Mouse (Mus musculus) liver, embryonic 13.5 days (tissue): ENCODE results near the gene Acad12. TPM values are rescaled to one million over a fixed set of nuclear protein-coding genes. Genes with fewer than 3 reads are reported as not detected.
"Not testable (repeated sequence)": the region's sequence is repeated elsewhere in the genome, so short reads cannot be mapped to it uniquely, and the experiment has no call there.

Source experiments
- ATAC-seq: fragments of 200-750 bp; cut with Nextera tagmentation; 2 replicates; pipeline ENCODE4 v1.8.0; 2017; ENCODE audit warnings: low read depth, mild to moderate bottlenecking, moderate number of reproducible peaks, moderate library complexity
- DNase-seq: peaks from one replicate; pipeline ENCODE4 v3.0.0; 2022
- H3K27ac ChIP-seq: fragments of 300-500 bp; sonication (generic); 2 replicates; pipeline ENCODE4 v1.5.1; 2015; ENCODE audit warnings: moderate library complexity, mild to moderate bottlenecking, inconsistent platforms
- H3K27me3 ChIP-seq: fragments of 300-500 bp; sonication (generic); 2 replicates; pipeline ENCODE4 v1.6.1; 2015; ENCODE audit warnings: mild to moderate bottlenecking, inconsistent platforms
- H3K36me3 ChIP-seq: fragments of 300-500 bp; sonication (generic); 2 replicates; pipeline ENCODE4 v1.6.1; 2015; ENCODE audit warnings: mild to moderate bottlenecking, inconsistent platforms
- H3K4me1 ChIP-seq: fragments of 300-500 bp; sonication (generic); replicated peaks from 2 replicates; pipeline ENCODE4 v1.6.1; 2015; ENCODE audit warnings: inconsistent platforms
- H3K4me2 ChIP-seq: fragments of 300-500 bp; sonication (generic); 2 replicates; pipeline ENCODE4 v1.6.1; 2015; ENCODE audit warnings: inconsistent platforms, mild to moderate bottlenecking, moderate library complexity
- H3K4me3 ChIP-seq: fragments of 300-500 bp; sonication (generic); replicated peaks from 2 replicates; pipeline ENCODE4 v1.5.1; 2015; ENCODE audit warnings: mild to moderate bottlenecking, inconsistent platforms
- H3K9ac ChIP-seq: fragments of 300-500 bp; sonication (generic); 2 replicates; pipeline ENCODE4 v1.6.1; 2015; ENCODE audit warnings: mild to moderate bottlenecking, inconsistent platforms
- H3K9me3 ChIP-seq: fragments of 300-500 bp; sonication (generic); replicated peaks from 2 replicates; pipeline ENCODE4 v1.6.1; 2016; ENCODE audit warnings: inconsistent platforms
- WGBS: fragments of 180-500 bp; shearing (Covaris S2); methylation state at CpG from one replicate; pipeline ENCODE4 v1.1.7; 2015; ENCODE audit not compliant: insufficient replicate concordance; 5-methylcytosine and 5-hydroxymethylcytosine counted together
- polyA plus RNA-seq: library from polyadenylated mRNA; unstranded; fragments of >200 nt; fragmentation: Nextera tagmentation; extraction: Ambion mirVana; gene quantifications from 2 replicates; pipeline ENCODE4 v1.2.1, GENCODE M21; 2015

Gene Acad12
- 1.4 TPM in 2 replicates for polyA plus RNA-seq

DNA sequence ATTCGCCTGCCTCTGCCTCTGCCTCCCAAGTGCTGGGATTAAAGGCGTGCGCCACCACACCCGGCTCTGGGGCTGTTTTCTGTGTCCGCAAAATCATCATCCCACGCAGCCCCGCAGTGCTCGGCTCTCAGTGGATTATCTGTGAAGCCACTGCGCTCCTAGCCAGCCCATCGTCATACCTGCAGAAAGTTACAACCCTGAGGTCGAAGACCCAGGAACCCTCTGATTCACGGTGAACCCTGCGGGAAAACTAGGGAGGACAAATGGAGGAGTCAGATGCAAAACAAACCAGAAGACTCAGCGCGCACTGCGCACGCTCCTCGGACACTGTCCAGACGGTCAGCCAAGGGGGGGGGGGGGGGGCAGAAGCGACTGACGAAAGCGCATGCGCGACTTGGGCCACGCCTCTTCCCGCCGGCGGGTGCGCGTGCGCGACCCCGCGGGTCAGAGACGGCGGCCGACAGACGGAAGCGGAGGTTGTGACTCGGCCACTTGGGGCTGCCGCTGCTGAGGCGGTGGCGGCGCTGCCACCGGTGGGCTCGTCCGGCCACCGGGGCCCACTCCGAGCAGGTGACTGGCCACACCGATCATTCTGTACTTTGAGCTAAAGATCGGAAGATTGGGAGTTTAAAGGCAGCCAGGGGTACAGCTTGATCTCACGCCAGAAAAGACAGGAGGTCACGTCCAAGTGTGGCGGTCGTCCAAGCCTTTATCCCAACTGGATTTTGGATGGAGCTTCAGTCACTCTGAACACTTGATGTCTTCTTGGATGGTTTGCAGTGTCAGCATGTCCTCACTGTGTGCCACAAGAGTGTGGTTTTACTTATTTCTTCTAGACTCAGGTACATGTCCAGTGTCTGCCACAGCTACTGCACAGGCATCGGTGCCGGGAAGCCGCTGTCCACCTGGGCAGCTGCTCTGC is at the start of gene Acad12:
Acad12 (minus strand) TSS at position 347 of the 922 bp plus-strand sequence.
- H3K4me2 ChIP-seq: peak within 1 kb of the TSS; percentile 85

DNA sequence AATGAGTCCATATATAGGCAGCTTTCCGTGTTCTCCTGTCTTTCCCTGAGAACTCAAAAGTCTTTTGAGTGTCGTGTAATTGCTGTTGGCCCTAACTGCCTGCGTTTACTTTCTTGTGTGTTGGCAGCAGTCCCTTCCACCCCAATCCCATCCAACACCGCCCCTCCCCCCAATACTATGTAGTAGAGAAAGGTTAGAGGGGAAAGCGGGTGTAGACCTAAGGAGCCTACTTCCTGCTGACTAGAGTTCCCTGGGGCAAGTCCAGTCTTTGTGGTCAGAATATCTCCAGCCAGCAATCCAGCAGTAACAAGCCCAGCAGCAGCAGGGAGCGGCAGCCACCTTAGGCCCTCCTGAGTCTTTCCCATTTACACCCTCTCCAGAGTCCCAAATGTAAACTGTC is 49.7 kb upstream of the Acad12 start:
- Histone ChIP-seq H3K9me3 (no peaks in the 10 kb centered on the region), H3K9ac (no peak overlapping the region), H3K4me1 (peaks cover 4% of the 10 kb centered on the region; the same call in 1 of the 2 replicates), H3K4me2 (no peak overlapping the region), H3K4me3 (no peak overlapping the region), H3K36me3 (peaks cover 84% of the 10 kb centered on the region), H3K27ac (no peak overlapping the region), H3K27me3 (no peaks in the 10 kb centered on the region)
- WGBS: 72% methylated on average over 6 of the region's 6 CpGs
- ATAC-seq: no peak
- no peak for DNase-seq

More for the DNA sequence above, at the start of gene Acad12:
- H3K4me3 ChIP-seq: peak within 1 kb of the TSS; percentile 79
- H3K27me3 ChIP-seq: no peaks in the 10 kb centered on the region
- DNase-seq: peak; percentile 77
- H3K36me3 ChIP-seq: no peaks in the 10 kb centered on the region
- peak within 1 kb of the TSS; percentile 85 for H3K9ac ChIP-seq
- peaks cover 17% of the 10 kb centered on the region for H3K4me1 ChIP-seq
- peak within 1 kb of the TSS; percentile 71 for H3K27ac ChIP-seq
- ATAC-seq: peak; percentile 83
- WGBS: under 1% methylated on average over 56 of the region's 58 CpGs
- no peaks in the 10 kb centered on the region for H3K9me3 ChIP-seq

DNA sequence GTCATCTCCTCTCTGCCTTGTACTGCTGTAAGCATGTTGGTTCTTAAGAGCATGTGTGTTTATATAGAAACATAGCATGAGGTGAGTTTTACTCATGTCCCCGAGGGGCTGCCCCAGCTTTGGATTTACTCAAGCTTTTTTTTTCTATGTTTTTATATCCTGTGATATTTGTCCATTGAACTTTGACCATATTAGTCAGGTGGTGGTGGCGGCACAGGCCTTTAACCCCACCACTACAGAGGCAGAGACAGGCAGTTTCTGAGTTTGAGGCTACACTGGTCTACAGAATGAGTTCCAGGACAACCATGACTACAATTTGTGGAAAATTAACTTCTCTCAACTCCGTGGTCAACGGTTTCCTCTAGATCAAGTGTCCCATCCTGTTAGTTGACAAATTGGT is 48.3 kb upstream of the Acad12 start:
- H3K9ac ChIP-seq: no peak overlapping the region
- no peak overlapping the region for H3K27ac ChIP-seq
- peaks cover 85% of the 10 kb centered on the region for H3K36me3 ChIP-seq
- ATAC-seq (no peak), DNase-seq (no peak)
- no peaks in the 10 kb centered on the region for H3K9me3 ChIP-seq
- no peak overlapping the region for H3K4me3 ChIP-seq
- WGBS: 62% methylated on average over 4 of the region's 4 CpGs
- no peaks in the 10 kb centered on the region for H3K27me3 ChIP-seq
- no peak overlapping the region for H3K4me2 ChIP-seq
- peaks cover 16% of the 10 kb centered on the region for H3K4me1 ChIP-seq

DNA sequence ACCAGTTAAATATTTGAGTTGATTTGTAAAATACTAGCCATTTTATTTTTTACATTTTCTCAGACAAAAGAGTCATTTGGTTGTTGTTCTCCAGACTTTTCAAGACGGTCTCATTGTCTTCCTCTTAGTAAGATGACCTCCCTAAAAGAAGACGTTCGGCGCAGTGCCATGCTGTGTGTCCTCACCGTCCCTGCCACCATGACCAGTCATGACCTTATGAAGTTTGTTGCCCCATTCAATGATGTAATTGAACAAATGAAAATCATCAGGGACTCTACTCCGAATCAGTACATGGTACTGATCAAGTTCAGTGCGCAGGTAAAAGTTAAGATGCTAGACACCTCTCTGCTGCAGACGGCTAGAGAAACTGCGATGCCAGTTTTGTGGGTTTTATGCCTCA is 46.2 kb upstream of the Acad12 start:
- 91% methylated on average over 9 of the region's 9 CpGs for WGBS
- DNase-seq (no peak), ATAC-seq (no peak)
- H3K4me2 ChIP-seq: no peak overlapping the region
- peaks cover 29% of the 10 kb centered on the region for H3K4me1 ChIP-seq
- H3K9me3 ChIP-seq: no peaks in the 10 kb centered on the region
- no peaks in the 10 kb centered on the region for H3K27me3 ChIP-seq
- peaks cover 69% of the 10 kb centered on the region for H3K36me3 ChIP-seq
- no peak overlapping the region for H3K9ac ChIP-seq
- no peak overlapping the region for H3K27ac ChIP-seq
- H3K4me3 ChIP-seq: no peak overlapping the region

DNA sequence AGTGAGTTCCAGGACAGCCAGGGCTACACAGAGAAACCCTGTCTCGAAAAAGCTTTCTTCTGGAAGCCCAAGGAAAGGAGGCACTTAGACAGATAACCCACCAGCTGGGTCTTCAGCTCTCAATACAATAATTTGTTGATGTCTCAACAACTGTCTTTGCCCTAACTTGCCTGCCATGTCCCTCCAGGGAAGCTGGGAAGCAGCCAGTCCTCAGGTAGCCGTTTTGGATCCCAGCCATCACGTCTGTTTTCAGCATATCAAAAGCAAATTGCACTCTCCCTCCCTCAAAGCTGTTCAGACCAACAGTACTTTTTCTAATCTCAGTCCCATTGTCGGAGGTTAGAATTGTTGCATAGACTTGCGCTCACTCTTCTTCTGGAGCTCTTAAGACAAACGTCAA is 45.3 kb upstream of the Acad12 start:
- ATAC-seq (no peak), DNase-seq (no peak)
- Histone ChIP-seq H3K9me3 (no peaks in the 10 kb centered on the region), H3K4me3 (no peak overlapping the region), H3K27ac (no peak overlapping the region), H3K4me2 (no peak overlapping the region), H3K27me3 (no peaks in the 10 kb centered on the region), H3K36me3 (peaks cover 65% of the 10 kb centered on the region), H3K9ac (no peak overlapping the region), H3K4me1 (peaks cover 35% of the 10 kb centered on the region)
- WGBS: 77% methylated on average over 6 of the region's 6 CpGs

DNA sequence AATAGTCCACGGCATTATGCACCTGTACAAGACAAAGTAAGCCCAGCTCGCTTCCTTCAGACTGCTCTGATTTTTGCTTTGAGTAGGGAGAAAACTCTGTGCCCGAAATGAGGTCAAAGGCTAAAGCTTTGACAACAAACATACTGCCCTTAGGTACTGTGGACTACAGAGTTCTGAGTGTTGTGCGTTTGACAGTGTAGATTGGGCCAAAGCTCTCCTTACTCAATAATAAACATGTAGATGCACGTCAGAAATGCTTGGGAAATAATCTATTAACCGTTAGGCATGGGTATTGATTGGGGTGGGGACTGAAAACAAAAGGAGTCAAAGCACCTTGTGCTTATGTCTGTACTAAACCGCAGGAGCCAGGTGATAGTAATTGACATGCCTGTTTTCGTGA is 44.7 kb upstream of the Acad12 start:
- no peak for ATAC-seq
- 81% methylated on average over 8 of the region's 8 CpGs for WGBS
- peaks cover 59% of the 10 kb centered on the region for H3K36me3 ChIP-seq

DNA sequence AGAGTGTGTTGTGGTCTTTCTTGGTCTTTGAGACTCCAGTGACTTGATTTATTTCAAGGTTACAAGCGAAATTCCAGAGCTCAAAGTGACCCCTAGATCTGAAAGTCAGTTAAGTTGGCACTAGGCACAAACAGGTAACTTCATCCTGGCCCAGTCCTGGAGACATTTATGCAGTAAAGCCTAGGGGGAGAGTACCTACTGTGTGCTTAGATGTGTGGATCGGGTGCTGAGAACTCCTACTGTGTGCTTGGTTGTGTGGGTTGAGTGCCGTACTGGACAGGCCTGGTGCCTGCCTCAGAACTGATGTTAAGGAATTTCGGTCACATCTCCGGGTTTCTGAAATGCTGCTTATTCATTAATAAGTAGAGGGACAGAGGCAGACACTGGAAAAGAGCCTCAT is 42.8 kb upstream of the Acad12 start:
- Histone ChIP-seq H3K9ac (peak overlapping the region; percentile 99), H3K27ac (no peak overlapping the region), H3K36me3 (peaks cover 43% of the 10 kb centered on the region), H3K4me1 (peaks cover 36% of the 10 kb centered on the region), H3K9me3 (no peaks in the 10 kb centered on the region), H3K4me3 (peak overlapping the region; percentile 98), H3K27me3 (no peaks in the 10 kb centered on the region), H3K4me2 (peak overlapping the region; percentile 82)
- ATAC-seq (no peak), DNase-seq (no peak)
- 85% methylated on average over 5 of the region's 5 CpGs for WGBS

More for the DNA sequence above, 44.7 kb upstream of the Acad12 start:
- Histone ChIP-seq H3K27me3 (no peaks in the 10 kb centered on the region), H3K27ac (no peak overlapping the region), H3K9ac (no peak overlapping the region), H3K4me1 (peaks cover 38% of the 10 kb centered on the region), H3K4me2 (no peak overlapping the region), H3K9me3 (no peaks in the 10 kb centered on the region), H3K4me3 (no peak overlapping the region)
- no peak for DNase-seq

DNA sequence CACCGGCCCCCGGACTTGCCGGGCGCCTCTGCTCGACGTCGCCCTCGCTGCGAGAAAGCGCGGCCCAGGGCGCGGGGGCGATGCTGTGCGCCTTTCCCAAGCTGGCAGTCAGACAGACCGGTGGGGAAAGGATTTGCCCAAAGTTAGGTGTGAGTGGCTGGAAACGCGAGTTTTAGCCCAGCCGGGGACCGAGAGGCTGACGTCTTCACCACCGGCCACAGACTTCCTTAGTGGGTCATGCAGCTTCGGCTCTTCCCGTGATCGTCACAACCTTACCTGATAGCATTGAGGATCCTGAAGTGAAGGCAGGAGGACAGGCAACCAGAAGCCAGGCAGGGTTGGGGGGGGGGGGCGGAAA is 42.1 kb upstream of the Acad12 start:
- DNase-seq (no peak), ATAC-seq (peak; percentile 48)
- Histone ChIP-seq H3K4me1 (peaks cover 36% of the 10 kb centered on the region), H3K27ac (peak overlapping the region; percentile 84), H3K9ac (peak overlapping the region; percentile 99), H3K4me2 (peak overlapping the region; percentile 82), H3K27me3 (no peaks in the 10 kb centered on the region), H3K9me3 (no peaks in the 10 kb centered on the region), H3K4me3 (peak overlapping the region; percentile 98), H3K36me3 (peaks cover 37% of the 10 kb centered on the region)
- 0% methylated on average over 25 of the region's 26 CpGs for WGBS

DNA sequence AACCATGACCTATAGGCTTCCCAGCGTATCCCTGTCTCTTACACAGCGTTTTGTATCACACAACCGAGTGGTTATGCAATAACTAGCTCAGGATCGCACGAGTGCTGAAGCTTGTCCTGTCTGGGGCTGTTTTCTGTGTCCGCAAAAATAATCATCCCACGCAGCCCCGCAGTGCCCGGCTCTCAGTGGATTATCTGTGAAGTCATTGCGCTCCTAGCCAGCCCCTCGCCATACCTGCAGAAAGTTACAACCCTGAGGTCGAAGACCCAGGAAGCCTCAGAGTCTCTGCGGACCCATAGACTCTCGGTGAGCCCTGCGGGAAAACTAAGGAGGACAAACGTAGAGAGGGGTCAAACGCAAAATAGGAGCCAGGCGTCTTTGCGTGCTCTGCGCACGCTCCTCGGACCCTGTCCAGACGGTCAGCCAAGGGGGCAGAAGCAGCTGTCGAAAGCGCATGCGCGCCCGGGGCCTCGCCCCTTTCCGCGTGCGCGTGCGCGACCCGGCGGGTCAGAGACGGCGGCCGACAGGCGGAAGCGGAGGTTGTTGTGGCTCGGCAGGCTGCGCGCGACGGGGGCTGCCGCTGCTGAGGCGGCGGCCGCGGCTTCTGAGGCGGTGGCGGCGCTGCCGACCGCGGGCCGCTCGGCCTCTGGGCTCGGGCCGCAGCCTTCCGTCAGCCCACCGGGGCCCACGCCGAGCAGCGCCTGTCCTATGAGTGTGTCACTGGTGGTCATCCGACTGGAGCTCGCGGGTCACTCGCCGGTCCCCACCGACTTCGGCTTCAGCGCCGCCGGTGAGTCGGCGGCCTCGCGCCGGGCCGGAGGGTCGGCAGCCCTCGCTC is 41.5 kb upstream of the Acad12 start, which contains the start of the genes Acad10 and Brap:
Acad10 (minus strand) TSS at position 456 of the 838 bp plus-strand sequence.
Brap (plus strand) TSS at position 505 of the 838 bp plus-strand sequence.
- H3K4me2 ChIP-seq: peak within 1 kb of the TSS; percentile 82
- peak; percentile 85 for ATAC-seq
- no peaks in the 10 kb centered on the region for H3K9me3 ChIP-seq
- no peaks in the 10 kb centered on the region for H3K27me3 ChIP-seq
- peak within 1 kb of the TSS; percentile 99 for H3K9ac ChIP-seq
- peak; percentile 91 for DNase-seq
- peaks cover 36% of the 10 kb centered on the region for H3K4me1 ChIP-seq
- peak within 1 kb of the TSS; percentile 98 for H3K4me3 ChIP-seq
- under 1% methylated on average over 83 of the region's 85 CpGs for WGBS
- peak within 1 kb of the TSS; percentile 84 for H3K27ac ChIP-seq
- peaks cover 34% of the 10 kb centered on the region for H3K36me3 ChIP-seq

DNA sequence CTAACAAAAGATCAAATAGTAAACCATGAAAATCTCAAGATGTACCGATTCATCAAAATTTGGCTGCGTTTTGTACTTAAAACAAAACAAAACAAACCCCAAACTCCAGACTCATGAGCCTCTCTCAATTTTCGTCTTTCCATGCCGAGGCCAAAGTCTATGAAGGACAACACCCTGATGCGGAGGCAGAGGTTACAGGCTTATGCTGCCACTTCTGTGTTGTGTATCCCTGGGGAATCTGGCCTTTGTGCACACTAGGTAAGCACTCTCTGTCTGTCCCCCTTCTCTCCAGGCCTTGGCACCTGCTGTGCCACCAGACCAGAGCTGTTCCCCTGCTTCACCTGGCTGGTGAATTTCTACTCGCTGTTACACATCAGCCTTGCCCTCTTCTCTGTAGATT is 38.9 kb upstream of the Acad12 start:
- not testable (repeated sequence) for H3K36me3 ChIP-seq, H3K4me2 ChIP-seq, ATAC-seq, H3K9ac ChIP-seq, H3K27me3 ChIP-seq, DNase-seq, H3K4me3 ChIP-seq, H3K27ac ChIP-seq, H3K9me3 ChIP-seq
- peaks cover 28% of the 10 kb centered on the region for H3K4me1 ChIP-seq
- WGBS: 75% methylated on average over 6 of the region's 6 CpGs

DNA sequence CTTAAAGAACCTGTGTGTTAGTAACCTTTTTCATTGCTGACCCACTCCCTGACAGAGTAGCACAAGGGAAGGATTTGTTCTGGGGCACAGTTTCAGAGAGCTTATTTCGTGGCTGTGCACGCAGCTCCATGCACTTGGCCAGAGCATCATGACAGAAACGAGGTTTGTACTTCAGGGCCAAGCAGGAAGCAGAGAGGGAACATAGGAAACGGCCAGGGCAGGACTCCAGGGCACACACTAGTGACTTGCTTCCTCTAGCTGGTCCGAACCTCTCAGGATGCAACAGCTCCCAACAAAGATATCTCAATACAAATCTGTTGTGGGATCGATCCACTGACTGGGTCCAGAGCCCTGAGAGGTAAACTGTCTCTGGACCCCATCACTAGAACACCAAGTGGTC is 38.1 kb upstream of the Acad12 start:
- ATAC-seq, DNase-seq, H3K27ac ChIP-seq, H3K36me3 ChIP-seq, H3K9ac ChIP-seq, H3K4me3 ChIP-seq, H3K9me3 ChIP-seq, H3K4me2 ChIP-seq, H3K27me3 ChIP-seq: not testable (repeated sequence)
- WGBS: 49% methylated on average over 6 of the region's 6 CpGs
- H3K4me1 ChIP-seq: peaks cover 20% of the 10 kb centered on the region
